Mouse (Mus musculus): Measurements from ENCODE around the gene Cct3.
"Not testable (repeated sequence)": the region's sequence is repeated elsewhere in the genome, so short reads cannot be mapped to it uniquely, and the experiment has no call there.

The Cct3 gene

GRCm38 (mm10) chr3:88361096-88361495 lies 64.2 kb downstream of the Cct3 start:
- no peak for DNase-seq (ENCODE audit: low read depth, low spot score)

- no peak for DNase-seq (ENCODE audit: low read depth, low spot score)
Observed at GRCm38 (mm10) chr3:88361612-88362313, 64.8 kb downstream of the Cct3 start.

- no peak for DNase-seq (ENCODE audit: low read depth, low spot score)
Observed at GRCm38 (mm10) chr3:88363700-88364099, 66.8 kb downstream of the Cct3 start.

GRCm38 (mm10) chr3:88364337-88364736 lies 67.4 kb downstream of the Cct3 start, which contains the start of gene Paqr6:
Gene Paqr6, plus strand, starts transcription at chr3:88364584.
- no peak for DNase-seq (ENCODE audit: low read depth, low spot score)

GRCm38 (mm10) chr3:88365705-88366361 lies 68.9 kb downstream of the Cct3 start:
- no peak for DNase-seq (ENCODE audit: low read depth, low spot score)

DNA sequence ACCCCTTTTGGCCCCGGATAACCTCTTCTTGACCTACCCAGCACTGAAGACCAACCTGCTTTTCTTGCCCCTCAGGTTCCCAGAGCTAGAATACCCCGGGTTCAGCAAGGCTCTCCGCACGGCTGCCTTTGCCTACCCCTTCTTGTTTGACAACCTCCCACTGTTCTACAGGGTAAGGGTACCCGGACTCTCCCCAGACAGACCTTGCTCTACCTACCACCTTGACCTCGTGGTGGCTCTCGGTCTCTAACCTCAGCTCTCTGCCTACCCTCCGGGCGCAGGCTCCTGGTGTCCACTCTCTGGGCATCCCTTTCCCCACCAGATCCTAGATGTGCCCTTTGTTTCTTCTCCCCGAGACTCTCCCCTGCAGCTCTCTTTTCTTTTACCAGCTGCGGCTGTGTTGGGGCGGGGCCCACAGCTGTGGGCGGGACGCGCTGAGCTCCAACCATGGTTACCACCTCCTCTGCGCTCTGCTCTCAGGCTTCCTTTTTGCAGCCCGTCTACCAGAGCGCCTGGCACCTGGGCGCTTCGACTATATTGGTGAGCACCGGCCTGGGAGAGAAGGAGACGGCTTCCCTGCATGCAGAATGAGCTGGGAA lies 70.0 kb downstream of the Cct3 start:
- DNase-seq (ENCODE audit: low read depth, low spot score): not testable (repeated sequence)

DNA sequence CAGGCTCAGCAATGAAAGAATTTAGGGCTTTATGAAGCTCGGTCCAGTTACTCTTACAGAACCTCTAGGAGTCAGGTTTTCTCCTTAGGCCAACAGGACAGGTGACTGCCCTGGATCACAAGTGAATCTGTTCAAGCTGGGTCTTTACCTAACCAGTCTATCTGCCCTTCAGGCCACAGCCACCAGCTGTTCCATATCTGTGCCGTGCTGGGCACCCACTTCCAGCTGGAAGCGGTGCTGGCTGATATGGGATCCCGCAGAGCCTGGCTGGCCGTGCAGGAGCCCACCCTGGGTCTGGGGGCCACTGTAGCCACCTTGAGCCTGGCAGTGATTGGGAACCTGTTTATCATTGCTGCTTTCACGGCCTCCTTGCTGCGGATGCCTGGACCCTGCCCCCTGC lies 70.6 kb downstream of the Cct3 start:
- not testable (repeated sequence) for DNase-seq (ENCODE audit: low read depth, low spot score)

- not testable (repeated sequence) for DNase-seq (ENCODE audit: low read depth, low spot score)
Observed at GRCm38 (mm10) chr3:88368511-88368910, 71.6 kb downstream of the Cct3 start.
